Mouse (Mus musculus): Measurements from ENCODE around the gene Ptrh1.

DNA sequence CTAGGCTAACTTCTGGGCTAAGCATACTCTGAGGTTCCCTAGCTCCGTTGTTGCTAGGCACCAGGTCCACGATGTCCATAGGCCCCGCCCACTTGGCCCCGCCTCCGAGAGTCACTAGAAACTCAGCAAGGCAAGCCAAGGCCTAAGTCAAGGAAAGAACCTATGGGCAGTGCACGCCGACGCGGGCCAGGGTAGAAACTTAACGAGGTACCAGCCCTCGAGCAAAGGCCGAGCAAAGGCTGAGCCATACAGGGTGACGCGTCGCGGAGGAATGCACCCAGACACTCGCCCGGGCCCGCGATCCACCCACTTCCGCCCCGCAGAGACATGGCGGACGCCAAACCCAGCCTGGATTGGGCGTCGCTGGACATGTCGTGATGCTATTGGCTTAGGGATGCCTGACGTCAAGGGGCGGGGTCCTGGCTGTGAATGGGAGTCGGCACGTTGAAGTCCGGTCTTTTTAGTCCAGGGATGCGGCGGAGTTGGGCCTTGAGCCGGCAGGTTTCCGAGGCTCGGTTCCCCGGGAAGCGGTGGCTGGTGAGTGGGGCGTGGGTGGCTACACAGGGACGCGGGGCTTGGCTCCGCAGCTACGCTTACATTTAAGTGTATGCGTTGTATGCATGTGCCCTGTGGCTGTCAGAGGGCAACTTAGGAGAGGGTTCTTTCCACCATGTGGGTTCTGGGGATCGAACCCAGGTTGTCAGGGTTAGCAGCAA, at the start of gene Ptrh1, which contains the start of gene Ttc16:
- TF ChIP-seq CHD2 (IDR thresholded peaks at IDR 0.05; ENCODE audit: low read depth, low read length) = no peak
- no peak for TF ChIP-seq MAFK (IDR thresholded peaks at IDR 0.05; ENCODE audit: insufficient read depth, low read depth, low read length)
